Mouse (Mus musculus): Measurements from ENCODE around the gene Anapc16.

Anapc16 gene

DNA sequence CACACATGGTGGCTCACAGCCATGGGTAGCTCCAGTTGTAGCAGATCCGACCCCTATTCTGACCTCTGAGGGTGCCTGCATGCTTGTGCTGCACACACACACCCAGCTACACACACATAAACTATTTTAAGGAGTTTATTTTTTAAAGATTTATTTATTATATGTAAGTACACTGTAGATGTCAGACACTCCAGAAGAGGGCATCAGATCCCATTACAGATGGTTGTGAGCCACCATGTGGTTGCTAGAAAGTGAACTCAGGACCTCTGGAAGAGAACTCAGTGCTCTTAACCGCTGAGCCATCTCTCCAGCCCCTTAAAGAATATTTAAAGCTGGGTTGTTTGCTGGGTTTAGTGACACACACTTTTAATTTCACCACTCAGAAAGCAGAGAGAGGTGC lies 16.4 kb upstream of the Anapc16 start:
- TF ChIP-seq GATA4 (IDR thresholded peaks at IDR 0.05; ENCODE audit: insufficient replicate concordance, low read length) = no peak

DNA sequence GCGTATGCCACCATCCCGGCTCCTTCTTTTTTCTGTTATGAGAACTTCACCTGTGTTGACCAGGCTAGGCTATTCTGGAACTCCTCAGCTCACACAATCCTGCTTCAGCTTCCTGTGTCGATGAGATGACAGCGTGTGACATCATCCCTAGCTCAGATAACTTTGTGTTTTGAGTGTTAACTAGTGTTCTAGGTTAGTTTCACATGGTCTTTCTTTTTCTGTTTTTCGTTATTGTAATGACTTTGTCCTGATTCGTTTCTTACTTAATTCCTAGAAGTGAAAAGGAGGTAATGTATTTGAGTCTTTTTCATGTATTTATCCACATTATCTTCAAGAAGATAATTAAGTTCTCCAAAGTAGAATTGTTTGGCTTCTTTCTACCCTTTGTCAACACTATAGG lies 13.3 kb upstream of the Anapc16 start:
- no peak for TF ChIP-seq GATA4 (IDR thresholded peaks at IDR 0.05; ENCODE audit: insufficient replicate concordance, low read length)

DNA sequence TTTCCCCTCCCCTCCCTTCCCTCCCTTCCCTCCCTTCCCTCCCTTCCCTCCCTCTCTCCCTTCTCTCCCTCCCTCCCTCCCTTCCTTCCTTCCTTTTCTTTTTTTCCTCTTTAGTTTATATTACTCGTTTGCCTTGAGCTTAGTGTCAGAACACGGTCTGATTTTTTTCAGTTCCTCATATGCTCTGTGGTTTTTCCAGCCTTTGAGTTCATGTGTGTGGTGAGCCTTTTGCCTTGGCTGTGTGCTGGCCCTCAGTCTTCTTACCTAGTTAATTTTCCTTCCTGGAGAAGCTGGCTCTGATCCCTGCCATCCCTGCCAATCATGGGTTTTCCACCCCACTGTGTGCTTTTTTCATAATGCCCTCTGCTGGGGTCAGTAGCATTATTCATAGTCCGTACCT lies 6.2 kb upstream of the Anapc16 start:
- TF ChIP-seq GATA4 (IDR thresholded peaks at IDR 0.05; ENCODE audit: insufficient replicate concordance, low read length) = no peak

DNA sequence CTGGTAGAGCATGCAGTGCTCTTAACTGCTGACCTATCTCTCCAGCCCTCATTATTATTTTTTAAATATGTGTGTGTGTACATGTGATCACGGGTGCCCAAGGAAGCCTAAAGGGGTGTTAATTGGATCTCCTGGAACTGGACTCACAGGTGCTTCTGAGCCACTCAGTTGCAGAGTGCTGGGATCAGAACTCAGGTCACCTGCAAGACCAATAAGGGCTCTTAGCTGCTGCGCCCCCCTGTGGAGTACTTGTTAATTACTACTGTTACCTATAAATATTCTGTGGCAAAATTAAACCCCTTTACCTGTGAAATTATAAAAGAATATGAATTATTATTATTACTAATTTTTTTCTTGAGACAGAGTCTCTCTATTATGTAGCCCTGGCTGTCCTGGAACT lies 2.3 kb upstream of the Anapc16 start:
- no peak for TF ChIP-seq GATA4 (IDR thresholded peaks at IDR 0.05; ENCODE audit: insufficient replicate concordance, low read length)

DNA sequence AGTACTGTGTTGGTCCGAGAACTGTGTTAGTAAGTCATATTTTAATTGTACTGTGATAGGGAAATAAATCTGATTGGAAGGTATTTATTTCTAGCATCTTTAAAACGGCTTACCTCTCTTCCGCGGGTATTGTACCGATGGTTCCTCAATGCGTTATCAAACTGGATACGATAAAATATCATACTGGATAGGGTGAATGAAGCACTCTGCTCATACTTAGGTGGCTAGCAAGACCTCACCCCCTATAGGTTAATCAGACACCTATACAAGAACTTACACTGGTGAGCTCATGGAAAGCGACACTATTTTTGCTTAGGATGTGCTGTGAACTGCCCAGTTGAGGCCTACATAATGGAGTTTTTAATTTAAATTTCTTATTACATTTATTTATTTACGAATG lies 912 bp upstream of the Anapc16 start:
- no peak for TF ChIP-seq GATA4 (IDR thresholded peaks at IDR 0.05; ENCODE audit: insufficient replicate concordance, low read length)

DNA sequence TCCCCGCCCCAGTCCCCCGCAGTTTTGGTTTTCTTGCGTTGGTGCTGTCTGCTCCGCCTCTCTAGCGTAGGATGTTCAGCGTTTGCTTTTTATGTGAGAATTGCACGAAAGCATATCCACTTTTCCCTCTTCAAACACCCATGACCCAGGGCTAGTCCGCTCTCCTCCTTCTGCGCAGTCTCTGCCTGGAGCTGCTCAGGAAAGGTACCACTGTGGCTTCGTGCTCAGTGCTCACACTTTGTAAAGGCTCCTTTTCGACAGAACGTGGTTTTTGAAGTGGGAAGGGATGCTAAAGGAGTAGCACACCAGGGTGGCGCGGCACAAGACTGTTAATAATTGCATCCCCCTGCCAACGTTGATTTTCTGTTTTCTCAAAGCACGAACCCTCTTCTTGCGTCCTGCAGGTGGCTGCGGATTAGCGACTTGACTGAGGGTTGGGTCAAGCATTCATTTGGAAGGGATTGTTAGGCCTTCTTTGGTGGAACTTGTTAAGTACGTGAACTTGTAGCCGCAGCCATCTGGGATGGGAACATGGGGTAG lies 348 bp upstream of the Anapc16 start:
- TF ChIP-seq GATA4 (IDR thresholded peaks at IDR 0.05; ENCODE audit: insufficient replicate concordance, low read length) = no peak

DNA sequence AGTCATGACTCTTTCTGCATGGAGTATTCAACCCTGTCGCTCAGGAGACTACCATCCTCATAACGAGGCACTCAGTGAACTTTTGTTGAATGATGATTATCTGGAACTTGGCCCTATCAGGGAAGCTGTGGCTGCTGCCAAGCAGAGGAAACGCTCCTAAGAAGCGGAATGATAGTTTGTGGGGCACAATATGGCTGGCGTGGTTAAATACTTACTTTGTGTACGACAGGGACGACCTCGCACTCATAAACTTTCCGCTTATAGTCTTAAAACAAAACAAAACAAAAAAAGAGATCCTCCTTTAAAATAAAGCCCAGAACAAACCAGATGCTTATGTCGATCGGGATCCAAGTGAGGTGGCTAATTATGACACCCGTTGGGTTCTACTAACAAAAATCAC lies 732 bp downstream of the Anapc16 start:
- no peak for TF ChIP-seq GATA4 (IDR thresholded peaks at IDR 0.05; ENCODE audit: insufficient replicate concordance, low read length)

DNA sequence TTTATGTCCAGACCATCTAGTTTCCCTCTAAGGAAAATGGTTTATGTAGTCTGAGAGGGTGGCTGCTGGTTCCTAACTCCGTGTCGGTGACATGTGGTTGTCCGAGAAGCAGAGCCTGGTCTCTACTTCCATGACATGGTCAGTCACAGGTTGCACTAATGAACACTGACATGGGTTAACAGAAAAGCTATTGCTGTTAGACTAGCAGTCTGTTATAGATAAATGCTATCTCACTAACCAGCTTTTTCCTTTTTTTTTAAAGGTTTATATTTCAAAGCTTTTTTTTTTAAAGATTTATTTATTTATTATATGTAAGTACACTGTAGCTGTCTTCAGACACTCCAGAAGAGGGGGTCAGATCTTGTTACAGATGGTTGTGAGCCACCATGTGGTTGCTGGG lies 3.9 kb downstream of the Anapc16 start:
- TF ChIP-seq GATA4 (IDR thresholded peaks at IDR 0.05; ENCODE audit: insufficient replicate concordance, low read length) = no peak

DNA sequence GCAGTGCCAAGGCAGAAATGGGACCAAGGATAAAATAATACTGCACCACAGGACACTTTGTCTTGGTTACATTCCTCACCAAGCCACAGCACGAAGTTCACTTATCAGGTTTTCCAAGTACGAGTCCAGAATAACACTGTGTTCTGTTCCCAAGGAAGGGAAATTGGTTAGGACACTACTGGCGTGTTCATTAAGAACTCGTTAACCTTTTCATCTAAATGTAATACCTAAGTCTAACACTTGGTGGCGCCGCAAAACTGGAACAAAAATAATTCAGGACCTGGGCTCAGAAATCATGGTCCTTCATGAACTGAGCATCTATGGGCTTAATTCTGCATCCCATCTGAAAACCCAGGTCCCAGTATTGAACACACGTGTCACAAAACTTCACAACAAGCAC lies 5.3 kb downstream of the Anapc16 start:
- TF ChIP-seq GATA4 (IDR thresholded peaks at IDR 0.05; ENCODE audit: insufficient replicate concordance, low read length) = no peak

DNA sequence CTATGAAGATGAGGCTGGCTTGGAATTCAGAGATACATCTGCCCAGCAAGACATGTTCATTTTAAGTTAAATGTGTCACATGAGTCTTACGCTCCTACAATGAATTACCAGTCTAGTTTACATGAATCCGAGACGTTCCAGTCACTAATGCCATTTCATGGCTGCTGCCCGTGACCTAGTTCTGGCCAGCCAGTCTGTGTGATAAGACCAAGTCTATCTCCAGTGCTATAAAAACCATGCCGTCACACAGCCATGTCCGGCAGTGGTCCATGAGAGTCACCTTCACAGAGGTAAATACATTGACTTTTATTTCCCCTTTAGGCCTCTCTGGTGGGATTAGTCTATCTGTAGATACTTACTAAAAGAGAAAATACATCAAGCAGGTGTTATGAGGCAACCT lies 7.0 kb downstream of the Anapc16 start:
- TF ChIP-seq GATA4 (IDR thresholded peaks at IDR 0.05; ENCODE audit: insufficient replicate concordance, low read length) = no peak

DNA sequence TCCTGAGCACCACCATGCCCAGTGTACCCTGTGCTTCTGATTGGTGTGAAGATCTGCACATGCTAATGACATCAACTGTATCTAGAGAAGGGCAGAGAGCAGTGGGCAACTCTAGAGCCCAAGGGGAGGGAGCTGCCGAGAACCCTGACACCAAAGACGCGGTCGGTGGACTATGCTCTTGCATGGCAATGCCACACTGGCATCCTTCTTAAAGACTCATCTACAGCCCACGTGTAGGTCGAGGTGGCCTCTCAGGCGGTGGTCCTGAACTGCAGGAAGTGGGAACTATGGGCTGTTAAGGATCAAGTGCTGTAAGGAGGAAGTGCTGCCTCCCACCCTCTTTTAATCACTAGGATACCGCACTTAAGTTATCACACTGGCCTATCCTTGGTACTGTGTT lies 10.9 kb downstream of the Anapc16 start:
- TF ChIP-seq GATA4 (IDR thresholded peaks at IDR 0.05; ENCODE audit: insufficient replicate concordance, low read length) = no peak

DNA sequence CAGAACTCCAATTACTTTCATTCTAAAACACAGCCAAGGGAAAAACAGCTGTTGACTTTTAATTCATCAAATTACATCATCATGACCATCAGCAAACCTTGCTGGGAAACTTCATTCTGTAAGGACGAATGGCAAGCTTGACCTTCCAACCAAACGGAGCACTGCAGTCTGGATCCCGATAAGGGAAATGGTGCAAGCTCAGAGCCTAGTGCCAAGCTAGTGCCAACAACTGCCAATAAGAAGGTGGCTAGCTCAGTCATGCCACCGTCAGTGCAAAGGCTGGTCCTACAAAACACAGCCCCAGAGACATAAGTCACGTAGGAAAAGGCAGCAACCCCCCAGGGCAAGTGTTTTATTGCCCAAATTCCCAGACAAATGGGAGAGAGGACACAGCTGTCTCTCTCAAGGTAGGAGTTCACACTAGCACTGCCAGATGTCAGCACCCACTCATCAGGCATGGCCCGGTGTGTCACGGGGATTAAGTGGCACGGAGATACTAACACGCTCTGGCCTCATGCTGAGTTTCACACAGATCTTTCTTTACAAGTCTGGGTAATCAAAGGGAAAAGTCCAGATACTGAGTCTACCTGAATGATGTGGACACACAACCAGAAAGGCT lies 11.6 kb downstream of the Anapc16 start:
- peak; percentile 73; the same call in 1 of the 2 replicates for TF ChIP-seq GATA4 (IDR thresholded peaks at IDR 0.05; ENCODE audit: insufficient replicate concordance, low read length)

DNA sequence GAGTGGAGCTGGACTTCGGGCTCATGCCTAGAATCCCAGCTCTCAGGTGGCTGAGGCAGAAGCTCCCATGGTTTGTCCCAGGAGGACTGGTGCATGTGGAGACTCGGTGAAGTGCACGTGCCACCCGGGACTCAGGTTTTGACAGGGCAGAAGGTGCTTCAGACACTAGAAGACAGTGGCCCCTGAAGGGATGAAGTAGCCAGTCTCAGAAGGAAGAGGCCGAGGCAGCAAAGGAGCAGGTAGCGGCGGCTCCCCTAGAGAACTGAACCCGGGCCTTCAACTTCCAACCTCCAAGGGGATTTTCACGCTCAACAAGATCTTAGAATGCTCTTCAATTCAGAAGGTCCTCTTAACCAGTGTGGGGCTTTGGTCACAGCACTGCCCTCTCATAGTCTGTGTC lies 12.5 kb downstream of the Anapc16 start:
- no peak for TF ChIP-seq GATA4 (IDR thresholded peaks at IDR 0.05; ENCODE audit: insufficient replicate concordance, low read length)

DNA sequence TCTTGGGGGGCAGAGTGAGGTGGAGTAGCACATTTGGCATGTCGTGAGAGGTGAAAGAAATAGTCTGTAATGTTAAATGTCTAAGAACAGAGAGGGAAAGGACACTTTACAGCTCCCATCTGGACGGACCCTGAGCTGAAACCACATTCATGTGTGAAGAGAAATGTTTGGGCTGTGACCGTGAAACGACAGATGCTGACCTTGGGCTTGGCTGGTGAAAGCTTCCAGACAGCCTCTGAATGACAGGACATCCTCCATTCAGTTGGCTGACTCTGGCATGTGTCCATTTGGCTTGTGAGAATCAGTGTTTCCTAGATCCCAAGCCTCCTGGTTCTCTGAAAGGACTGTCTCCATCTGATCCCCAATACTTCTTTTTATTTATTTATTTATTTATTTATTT lies 14.9 kb downstream of the Anapc16 start:
- no peak for TF ChIP-seq GATA4 (IDR thresholded peaks at IDR 0.05; ENCODE audit: insufficient replicate concordance, low read length)

DNA sequence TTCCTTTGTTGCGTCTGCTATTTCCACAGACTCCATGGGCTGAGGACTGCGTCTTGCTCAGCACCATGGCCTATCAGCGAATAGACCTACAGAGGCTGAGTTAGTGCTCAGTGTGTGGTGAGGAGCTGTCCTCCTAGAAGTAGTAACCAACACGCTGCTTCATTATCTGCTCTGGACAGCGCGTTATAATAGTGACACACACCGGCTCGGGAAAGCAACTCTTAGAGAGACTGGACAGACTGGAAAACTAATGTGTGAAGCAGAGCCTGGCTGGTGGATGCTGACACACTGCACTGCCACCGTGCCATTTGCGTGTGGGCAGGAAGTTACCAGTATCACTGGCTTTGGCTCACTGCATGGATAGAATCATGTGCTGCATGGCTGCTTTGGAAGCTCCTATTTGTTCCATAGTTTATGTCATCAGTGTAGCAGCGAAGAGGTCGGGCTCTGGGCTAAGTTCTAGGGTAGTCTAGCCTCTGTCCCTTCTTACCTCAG lies 20.5 kb downstream of the Anapc16 start:
- TF ChIP-seq GATA4 (IDR thresholded peaks at IDR 0.05; ENCODE audit: insufficient replicate concordance, low read length) = no peak

DNA sequence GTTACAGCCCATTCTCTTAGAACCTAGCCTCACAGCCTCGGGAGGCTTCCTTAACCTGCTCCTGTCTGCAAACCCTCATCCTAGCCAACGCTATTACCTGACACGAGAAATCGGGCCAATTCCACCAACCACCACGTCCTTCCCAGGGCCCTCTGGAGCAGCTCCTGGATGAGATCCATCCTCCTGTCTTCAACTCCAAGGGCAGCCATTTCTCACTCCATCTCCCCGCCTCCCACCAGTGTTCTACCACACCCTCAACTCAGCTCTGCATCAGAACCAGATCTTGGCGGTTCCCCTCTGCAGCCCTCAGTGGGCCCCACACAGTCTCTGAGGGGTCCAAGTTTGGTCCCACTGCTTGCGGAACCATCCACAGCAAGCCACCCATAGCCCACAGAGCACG lies 21.1 kb downstream of the Anapc16 start:
- TF ChIP-seq GATA4 (IDR thresholded peaks at IDR 0.05; ENCODE audit: insufficient replicate concordance, low read length) = no peak

DNA sequence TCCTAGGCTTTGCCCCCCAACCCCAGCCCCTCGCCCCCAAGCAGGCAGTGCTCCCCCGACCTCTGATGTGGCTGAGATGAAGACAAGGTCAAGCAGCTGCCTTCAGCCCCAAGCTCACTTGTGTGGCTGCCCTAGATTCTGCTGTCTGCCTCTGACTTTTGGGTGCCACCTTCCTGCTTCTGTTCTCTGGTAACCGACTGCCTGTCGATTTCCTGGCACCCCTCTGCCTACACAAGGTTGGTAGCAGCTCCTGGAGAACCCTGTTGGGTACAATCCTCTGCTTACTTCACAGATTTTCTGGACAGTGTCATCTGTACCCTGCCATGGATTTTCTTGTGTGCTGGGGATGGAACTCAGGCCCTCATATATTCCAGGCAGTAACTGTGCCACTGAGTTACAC lies 21.6 kb downstream of the Anapc16 start:
- TF ChIP-seq GATA4 (IDR thresholded peaks at IDR 0.05; ENCODE audit: insufficient replicate concordance, low read length) = no peak
